Mouse (Mus musculus) embryo, embryonic 10 days (tissue): ENCODE data around the gene Hoxa4.
A peak's percentile ranks its signal among the peaks of the same experiment; 100 is the strongest.

Source experiments
- DNase-seq: peaks from one replicate; pipeline ENCODE4 v3.0.0-alpha.2; 2015; ENCODE audit warnings: low spot score

The Hoxa4 gene

DNA sequence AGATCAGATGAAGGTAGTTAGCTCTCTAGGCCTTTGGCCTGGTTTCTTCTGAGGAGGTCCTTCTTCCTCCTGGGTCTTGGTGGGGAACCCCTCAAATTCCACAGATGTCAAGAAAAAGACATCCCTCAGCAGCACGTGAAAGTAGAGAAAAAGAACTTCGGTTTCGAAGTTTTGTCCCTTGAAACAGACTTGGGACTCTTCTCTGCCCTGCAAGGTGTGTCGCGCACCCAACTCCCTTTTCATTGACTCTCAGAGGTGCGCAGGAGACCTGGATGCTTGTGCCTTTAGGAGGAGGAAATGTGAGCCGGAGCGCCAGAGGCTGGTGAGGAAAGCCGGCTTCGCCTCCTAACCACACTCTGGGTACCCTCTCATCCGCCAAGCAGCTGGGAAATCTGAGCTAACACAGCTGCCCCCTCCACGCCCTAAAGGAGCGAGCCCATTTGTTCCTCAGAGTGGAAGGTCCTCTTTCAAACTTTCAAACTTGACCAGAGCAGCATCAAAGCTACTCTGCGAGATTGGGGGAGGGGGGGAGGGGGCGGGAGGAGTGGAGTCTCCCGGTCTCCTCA, 41.1 kb downstream of the Hoxa4 start:
- DNase-seq, result peak; percentile 80
